Mouse (Mus musculus) testis, adult 2 months (tissue): Measurements from ENCODE around the gene Zfp185. TPM values are rescaled to one million over a fixed set of nuclear protein-coding genes. Genes with fewer than 3 reads are reported as not detected.
A peak's percentile ranks its signal among the peaks of the same experiment; 100 is the strongest.

ENCODE experiments used
- H3K27ac ChIP-seq: fragments of 200-500 bp; 2 replicates; pipeline ENCODE4 v1.5.1; 2012; ENCODE audit warnings: low read depth, low read length; ENCODE audit not compliant: control insufficient read depth, insufficient read depth
- H3K27me3 ChIP-seq: fragments of 200-500 bp; 2 replicates; pipeline ENCODE4 v1.6.1; 2012; ENCODE audit warnings: mild to moderate bottlenecking, low read length, moderate library complexity; ENCODE audit not compliant: control insufficient read depth, insufficient read depth
- H3K36me3 ChIP-seq: fragments of 200-500 bp; 2 replicates; pipeline ENCODE4 v1.6.1; 2012; ENCODE audit warnings: mild to moderate bottlenecking, low read length; ENCODE audit not compliant: control insufficient read depth, insufficient read depth
- H3K4me1 ChIP-seq: fragments of 200-500 bp; 2 replicates; pipeline ENCODE4 v1.6.1; 2012; ENCODE audit warnings: low read length; ENCODE audit not compliant: control insufficient read depth, insufficient read depth
- H3K4me3 ChIP-seq: fragments of 200-500 bp; 2 replicates; pipeline ENCODE4 v1.5.1; 2012; ENCODE audit warnings: low read depth, mild to moderate bottlenecking, low read length, moderate library complexity, mixed read lengths; ENCODE audit not compliant: control insufficient read depth
- CTCF ChIP-seq: fragments of 200-500 bp; IDR thresholded peaks from 2 replicates; pipeline ENCODE4 v1.5.1; 2012; ENCODE audit warnings: low read depth, mild to moderate bottlenecking, inconsistent platforms, low read length, moderate library complexity; ENCODE audit not compliant: control insufficient read depth, insufficient read depth, insufficient replicate concordance
- POLR2A ChIP-seq: fragments of 200-500 bp; IDR thresholded peaks from 2 replicates; pipeline ENCODE4 v1.6.1; 2012; ENCODE audit warnings: low read depth, mild to moderate bottlenecking, inconsistent platforms, low read length, moderate library complexity; ENCODE audit not compliant: control insufficient read depth
- polyA plus RNA-seq: library from polyadenylated mRNA; depleted of rRNA; stranded (reverse); fragments of >200 nt; gene quantifications from 2 replicates; pipeline ENCODE4 v1.2.3, GENCODE M21; 2012

Zfp185 gene
- polyA plus RNA-seq, 1 experiment, result 14.0 TPM

GRCm38 (mm10) chrX:72987520-72987905 lies 374 bp downstream of the Zfp185 start:
- no peak overlapping the region for H3K27ac ChIP-seq
- no peaks in the 10 kb centered on the region for H3K27me3 ChIP-seq
- TF ChIP-seq POLR2A (no peak), CTCF (no peak)
- peaks cover 3% of the 10 kb centered on the region for H3K4me1 ChIP-seq
- H3K36me3 ChIP-seq, result no peaks in the 10 kb centered on the region
- peak overlapping the region; percentile 73 for H3K4me3 ChIP-seq

- H3K36me3 ChIP-seq, result no peaks in the 10 kb centered on the region
- H3K27ac ChIP-seq, result no peak overlapping the region
- no peak overlapping the region for H3K4me3 ChIP-seq
- TF ChIP-seq POLR2A, result no peak
- no peak for TF ChIP-seq CTCF
- no peaks in the 10 kb centered on the region for H3K27me3 ChIP-seq
- H3K4me1 ChIP-seq, result peaks cover 3% of the 10 kb centered on the region
These were observed 1.3 kb downstream of the Zfp185 start for GRCm38 (mm10) chrX:72988431-72988830.

DNA sequence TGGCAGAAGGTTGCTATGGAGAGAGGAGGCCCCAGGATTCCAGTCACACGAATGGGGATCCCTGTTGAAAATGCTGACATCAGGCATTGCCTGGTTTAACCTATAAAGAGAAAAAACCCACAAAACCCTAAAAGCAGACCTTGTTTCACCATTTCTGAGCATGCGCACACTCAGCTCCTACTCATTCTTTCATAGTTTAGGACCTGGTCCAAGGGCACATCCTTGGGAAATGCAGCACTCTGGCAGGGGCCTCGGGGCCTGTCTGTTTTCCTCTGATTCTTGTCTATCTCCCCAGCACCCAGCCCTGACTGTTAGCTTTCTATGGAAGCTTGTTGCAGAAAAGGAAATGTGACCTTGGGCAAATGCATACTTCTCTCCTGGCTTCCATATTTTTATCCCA lies 3.4 kb downstream of the Zfp185 start:
- H3K4me3 ChIP-seq, result no peak overlapping the region
- TF ChIP-seq CTCF (no peak), POLR2A (no peak)
- no peak overlapping the region for H3K27ac ChIP-seq
- H3K4me1 ChIP-seq, result peaks cover 3% of the 10 kb centered on the region
- H3K27me3 ChIP-seq, result no peaks in the 10 kb centered on the region
- no peaks in the 10 kb centered on the region for H3K36me3 ChIP-seq

GRCm38 (mm10) chrX:72992291-72992919 lies 5.3 kb downstream of the Zfp185 start:
- H3K36me3 ChIP-seq, result no peaks in the 10 kb centered on the region
- peaks cover under 1% of the 10 kb centered on the region for H3K4me1 ChIP-seq
- H3K27me3 ChIP-seq, result no peaks in the 10 kb centered on the region
- no peak overlapping the region for H3K27ac ChIP-seq
- H3K4me3 ChIP-seq, result no peak overlapping the region
- TF ChIP-seq POLR2A, result no peak
- TF ChIP-seq CTCF, result 0 out of 2 replicates have a peak, but pooled peaks have one; percentile 6

GRCm38 (mm10) chrX:72995542-72995941 lies 8.4 kb downstream of the Zfp185 start:
- H3K27me3 ChIP-seq, result no peaks in the 10 kb centered on the region
- TF ChIP-seq CTCF (no peak), POLR2A (no peak)

GRCm38 (mm10) chrX:73003110-73003509 lies 16.0 kb downstream of the Zfp185 start:
- Histone ChIP-seq H3K4me1 (no peaks in the 10 kb centered on the region), H3K27me3 (no peaks in the 10 kb centered on the region), H3K36me3 (no peaks in the 10 kb centered on the region), H3K4me3 (no peak overlapping the region), H3K27ac (no peak overlapping the region)
- TF ChIP-seq CTCF (no peak), POLR2A (no peak)

More at GRCm38 (mm10) chrX:72995542-72995941, 8.4 kb downstream of the Zfp185 start:
- Histone ChIP-seq H3K36me3 (no peaks in the 10 kb centered on the region), H3K4me3 (no peak overlapping the region), H3K4me1 (no peaks in the 10 kb centered on the region), H3K27ac (no peak overlapping the region)

GRCm38 (mm10) chrX:73005678-73006077 lies 18.5 kb downstream of the Zfp185 start:
- H3K27ac ChIP-seq, result no peak overlapping the region
- H3K4me1 ChIP-seq, result no peaks in the 10 kb centered on the region
- no peak overlapping the region for H3K4me3 ChIP-seq
- no peaks in the 10 kb centered on the region for H3K27me3 ChIP-seq
- H3K36me3 ChIP-seq, result no peaks in the 10 kb centered on the region
- TF ChIP-seq CTCF (no peak), POLR2A (no peak)
